Mouse (Mus musculus) stomach, postnatal 0 days (tissue): ENCODE results near the gene Podxl. TPM values are rescaled to one million over a fixed set of nuclear protein-coding genes. Genes with fewer than 3 reads are reported as not detected.
"Not testable (repeated sequence)": the region's sequence is repeated elsewhere in the genome, so short reads cannot be mapped to it uniquely, and the experiment has no call there.

Experiments
- ATAC-seq: fragments of 200-750 bp; cut with Nextera tagmentation; 2 replicates; pipeline ENCODE4 v1.8.0; 2017; ENCODE audit not compliant: low FRiP score, low TSS enrichment
- DNase-seq: peaks from one replicate; pipeline ENCODE4 v3.0.0-alpha.2; 2016; ENCODE audit warnings: low spot score
- H3K27ac ChIP-seq: fragments of 300-500 bp; sonication (generic); replicated peaks from 2 replicates; pipeline ENCODE4 v1.5.1; 2014; ENCODE audit warnings: mild to moderate bottlenecking, control low read depth
- H3K27me3 ChIP-seq: fragments of 300-500 bp; sonication (generic); 2 replicates; pipeline ENCODE4 v1.6.1; 2014; ENCODE audit warnings: low read length; ENCODE audit not compliant: control insufficient read depth, insufficient read depth
- H3K36me3 ChIP-seq: fragments of 300-500 bp; sonication (generic); 2 replicates; pipeline ENCODE4 v1.6.1; 2014; ENCODE audit warnings: low read length, mixed read lengths; ENCODE audit not compliant: control insufficient read depth, insufficient read depth
- H3K4me1 ChIP-seq: fragments of 300-500 bp; sonication (generic); replicated peaks from 2 replicates; pipeline ENCODE4 v1.6.1; 2014; ENCODE audit warnings: antibody characterized with exemption; ENCODE audit not compliant: control insufficient read depth, insufficient read depth
- H3K4me2 ChIP-seq: fragments of 300-500 bp; sonication (generic); replicated peaks from 2 replicates; pipeline ENCODE4 v1.6.1; 2014; ENCODE audit warnings: low read depth, mild to moderate bottlenecking, control low read depth, moderate library complexity
- H3K4me3 ChIP-seq: fragments of 300-500 bp; sonication (generic); 2 replicates; pipeline ENCODE4 v1.5.1; 2014; ENCODE audit warnings: low read depth, low read length, control low read depth
- H3K9ac ChIP-seq: fragments of 300-500 bp; sonication (generic); 2 replicates; pipeline ENCODE4 v1.6.1; 2014; ENCODE audit warnings: mild to moderate bottlenecking, low read length, control low read depth, mixed read lengths
- H3K9me3 ChIP-seq: fragments of 300-500 bp; sonication (generic); 2 replicates; pipeline ENCODE4 v1.6.1; 2016; ENCODE audit warnings: low read length; ENCODE audit not compliant: control insufficient read depth
- CTCF ChIP-seq: IDR thresholded peaks from 2 replicates; pipeline ENCODE4 v1.5.1; 2016; ENCODE audit warnings: antibody characterized with exemption, low read depth, mild to moderate bottlenecking, moderate library complexity
- EP300 ChIP-seq: optimal IDR thresholded peaks from 2 replicates; pipeline ENCODE3; 2016; ENCODE audit warnings: antibody characterized with exemption
- WGBS: fragments of 180-500 bp; shearing (Covaris S2); extraction: QIAGEN DNeasy Blood & Tissue Kit; methylation state at CpG from one replicate; pipeline ENCODE4 v1.1.7; 2014; 5-methylcytosine and 5-hydroxymethylcytosine counted together
- polyA plus RNA-seq: library from polyadenylated mRNA; unstranded; fragments of >200 nt; fragmentation: Nextera tagmentation; extraction: Ambion mirVana; gene quantifications from 2 replicates; pipeline ENCODE4 v1.2.1, GENCODE M21; 2015

The Podxl gene
- polyA plus RNA-seq, 1 experiment from 2014 or later = 6.6 TPM

- ATAC-seq (no peak), DNase-seq (no peak)
- Histone ChIP-seq H3K9ac (no peak overlapping the region), H3K9me3 (no peaks in the 10 kb centered on the region), H3K4me2 (no peak overlapping the region), H3K4me3 (no peak overlapping the region), H3K36me3 (no peaks in the 10 kb centered on the region), H3K27me3 (peaks cover 2% of the 10 kb centered on the region; the same call in 1 of the 2 replicates), H3K4me1 (peaks cover 2% of the 10 kb centered on the region; the same call in 1 of the 2 replicates), H3K27ac (no peak overlapping the region)
- 18% methylated on average over 17 of the region's 17 CpGs for WGBS
- TF ChIP-seq EP300 = no peak
- TF ChIP-seq CTCF = no peak
Observed at GRCm38 (mm10) chr6:31564901-31565391, 1.2 kb upstream of the Podxl start.

- H3K9me3 ChIP-seq = no peaks in the 10 kb centered on the region
- WGBS = 2% methylated on average over 18 of the region's 18 CpGs
- no peaks in the 10 kb centered on the region for H3K36me3 ChIP-seq
- DNase-seq = no peak
- TF ChIP-seq EP300 = no peak
- TF ChIP-seq CTCF = no peak
- H3K4me2 ChIP-seq = peak overlapping the region; percentile 85
- H3K4me1 ChIP-seq = peaks cover 2% of the 10 kb centered on the region; the same call in 1 of the 2 replicates
- H3K27ac ChIP-seq = no peak overlapping the region
- peak overlapping the region; percentile 57 for H3K4me3 ChIP-seq
- H3K9ac ChIP-seq = peak overlapping the region; percentile 27; the same call in 1 of the 2 replicates
- H3K27me3 ChIP-seq = peaks cover 2% of the 10 kb centered on the region; the same call in 1 of the 2 replicates
- ATAC-seq = no peak; the same call in 1 of the 2 replicates
Observed at GRCm38 (mm10) chr6:31564182-31564531, 376 bp upstream of the Podxl start.

- 19% methylated on average over 16 of the region's 16 CpGs for WGBS
- peaks cover 2% of the 10 kb centered on the region; the same call in 1 of the 2 replicates for H3K4me1 ChIP-seq
- TF ChIP-seq EP300 (no peak), CTCF (no peak)
- peak overlapping the region; percentile 85 for H3K4me2 ChIP-seq
- H3K9ac ChIP-seq = no peak overlapping the region
- peak overlapping the region; percentile 57 for H3K4me3 ChIP-seq
- DNase-seq (no peak), ATAC-seq (no peak)
- H3K36me3 ChIP-seq = no peaks in the 10 kb centered on the region
- H3K9me3 ChIP-seq = no peaks in the 10 kb centered on the region
- H3K27me3 ChIP-seq = peaks cover 2% of the 10 kb centered on the region; the same call in 1 of the 2 replicates
- H3K27ac ChIP-seq = no peak overlapping the region
Observed at GRCm38 (mm10) chr6:31562371-31563080, 1.3 kb downstream of the Podxl start.

- not testable (repeated sequence) for H3K27ac ChIP-seq, H3K4me1 ChIP-seq, ATAC-seq, H3K9me3 ChIP-seq, H3K27me3 ChIP-seq, DNase-seq, H3K9ac ChIP-seq, H3K36me3 ChIP-seq
- peak overlapping the region; percentile 57 for H3K4me3 ChIP-seq
- H3K4me2 ChIP-seq = peak overlapping the region; percentile 85
- 63% methylated on average over 3 of the region's 3 CpGs for WGBS
Observed at GRCm38 (mm10) chr6:31561948-31562347, 1.8 kb downstream of the Podxl start.

- Histone ChIP-seq H3K36me3 (no peaks in the 10 kb centered on the region), H3K27ac (no peak overlapping the region), H3K9ac (no peak overlapping the region), H3K4me3 (no peak overlapping the region), H3K27me3 (peaks cover 2% of the 10 kb centered on the region; the same call in 1 of the 2 replicates), H3K9me3 (no peaks in the 10 kb centered on the region), H3K4me2 (no peak overlapping the region), H3K4me1 (peaks cover 2% of the 10 kb centered on the region; the same call in 1 of the 2 replicates)
- TF ChIP-seq CTCF (no peak), EP300 (no peak)
- 33% methylated on average over 13 of the region's 13 CpGs for WGBS
- DNase-seq (no peak), ATAC-seq (no peak; the same call in 1 of the 2 replicates)
Observed at GRCm38 (mm10) chr6:31560138-31560959, 3.4 kb downstream of the Podxl start.
